Mouse (Mus musculus) hindbrain, embryonic 11.5 days (tissue): ENCODE measurements around the gene Rho. TPM values are rescaled to one million over a fixed set of nuclear protein-coding genes. Genes with fewer than 3 reads are reported as not detected.

Experiments
- ATAC-seq: fragments of 200-750 bp; cut with Nextera tagmentation; 2 replicates; pipeline ENCODE4 v1.8.0; 2017; ENCODE audit warnings: mild to moderate bottlenecking, moderate TSS enrichment, moderate library complexity; ENCODE audit not compliant: low FRiP score
- DNase-seq: peaks from one replicate; pipeline ENCODE4 v3.0.0-alpha.2; 2015; ENCODE audit warnings: low spot score
- H3K27ac ChIP-seq: fragments of 300-500 bp; sonication (generic); 2 replicates; pipeline ENCODE4 v1.5.1; 2014; ENCODE audit warnings: mild to moderate bottlenecking, low read depth, low read length
- H3K27me3 ChIP-seq: fragments of 300-500 bp; sonication (generic); 2 replicates; pipeline ENCODE4 v1.6.1; 2014; ENCODE audit warnings: mild to moderate bottlenecking, low read length, moderate library complexity, mixed read lengths; ENCODE audit not compliant: control insufficient read depth, insufficient read depth
- H3K36me3 ChIP-seq: fragments of 300-500 bp; sonication (generic); 2 replicates; pipeline ENCODE4 v1.6.1; 2014; ENCODE audit warnings: mild to moderate bottlenecking, low read length, moderate library complexity, mixed read lengths; ENCODE audit not compliant: control insufficient read depth, insufficient read depth
- H3K4me1 ChIP-seq: fragments of 300-500 bp; sonication (generic); replicated peaks from 2 replicates; pipeline ENCODE4 v1.6.1; 2014; ENCODE audit warnings: low read length, mixed read lengths; ENCODE audit not compliant: control insufficient read depth, insufficient read depth
- H3K4me2 ChIP-seq: fragments of 300-500 bp; sonication (generic); replicated peaks from 2 replicates; pipeline ENCODE4 v1.6.1; 2014; ENCODE audit warnings: mild to moderate bottlenecking, low read depth, low read length
- H3K4me3 ChIP-seq: fragments of 300-500 bp; sonication (generic); 2 replicates; pipeline ENCODE4 v1.5.1; 2014; ENCODE audit warnings: low read depth, low read length
- H3K9ac ChIP-seq: fragments of 300-500 bp; sonication (generic); 2 replicates; pipeline ENCODE4 v1.6.1; 2014; ENCODE audit warnings: low read depth, low read length
- H3K9me3 ChIP-seq: fragments of 300-500 bp; sonication (generic); 2 replicates; pipeline ENCODE4 v1.6.1; 2016; ENCODE audit warnings: low read length; ENCODE audit not compliant: control insufficient read depth
- WGBS: fragments of 180-500 bp; shearing (Covaris S2); extraction: QIAGEN DNeasy Blood & Tissue Kit; methylation state at CpG from one replicate; pipeline ENCODE4 v1.1.7; 2014; 5-methylcytosine and 5-hydroxymethylcytosine counted together
- polyA plus RNA-seq: library from polyadenylated mRNA; unstranded; fragments of >200 nt; fragmentation: Nextera tagmentation; extraction: Ambion mirVana; gene quantifications from 2 replicates; pipeline ENCODE4 v1.2.1, GENCODE M21; 2014

Rho gene
- polyA plus RNA-seq, 1 experiment from 2014 or later = 0.22 TPM

- Histone ChIP-seq H3K9me3 (no peaks in the 10 kb centered on the region), H3K36me3 (no peaks in the 10 kb centered on the region), H3K9ac (no peak overlapping the region), H3K4me1 (no peaks in the 10 kb centered on the region), H3K4me2 (no peak overlapping the region), H3K4me3 (no peak overlapping the region), H3K27ac (no peak overlapping the region), H3K27me3 (no peaks in the 10 kb centered on the region)
- DNase-seq (no peak), ATAC-seq (no peak)
- 87% methylated on average over 15 of the region's 15 CpGs for WGBS
Observed at GRCm38 (mm10) chr6:115973139-115973875, 41.8 kb downstream of the Rho start.

GRCm38 (mm10) chr6:115973881-115974662 lies 42.5 kb downstream of the Rho start:
- no peak for DNase-seq
- Histone ChIP-seq H3K27me3 (no peaks in the 10 kb centered on the region), H3K9me3 (no peaks in the 10 kb centered on the region), H3K36me3 (no peaks in the 10 kb centered on the region), H3K4me2 (no peak overlapping the region), H3K4me3 (no peak overlapping the region), H3K4me1 (no peaks in the 10 kb centered on the region), H3K9ac (no peak overlapping the region), H3K27ac (no peak overlapping the region)
- 83% methylated on average over 16 of the region's 16 CpGs for WGBS
- ATAC-seq = no peak

GRCm38 (mm10) chr6:115975606-115976005 lies 44.1 kb downstream of the Rho start:
- Histone ChIP-seq H3K4me3 (no peak overlapping the region), H3K36me3 (no peaks in the 10 kb centered on the region), H3K9me3 (no peaks in the 10 kb centered on the region), H3K4me2 (no peak overlapping the region), H3K9ac (no peak overlapping the region), H3K4me1 (peaks cover 3% of the 10 kb centered on the region; the same call in 1 of the 2 replicates), H3K27me3 (no peaks in the 10 kb centered on the region), H3K27ac (no peak overlapping the region)
- DNase-seq (no peak), ATAC-seq (no peak)
- 88% methylated on average over 8 of the region's 8 CpGs for WGBS

GRCm38 (mm10) chr6:115977810-115978209 lies 46.3 kb downstream of the Rho start:
- no peak for ATAC-seq
- WGBS = 89% methylated on average over 15 of the region's 15 CpGs
- Histone ChIP-seq H3K4me1 (peaks cover 3% of the 10 kb centered on the region; the same call in 1 of the 2 replicates), H3K27ac (no peak overlapping the region), H3K9ac (no peak overlapping the region), H3K36me3 (no peaks in the 10 kb centered on the region), H3K4me2 (no peak overlapping the region), H3K9me3 (no peaks in the 10 kb centered on the region), H3K4me3 (no peak overlapping the region), H3K27me3 (no peaks in the 10 kb centered on the region)
- no peak for DNase-seq

- DNase-seq (no peak), ATAC-seq (no peak)
- no peak overlapping the region for H3K27ac ChIP-seq
- H3K4me2 ChIP-seq = no peak overlapping the region
- H3K36me3 ChIP-seq = no peaks in the 10 kb centered on the region
- no peak overlapping the region for H3K9ac ChIP-seq
- H3K27me3 ChIP-seq = no peaks in the 10 kb centered on the region
- no peak overlapping the region for H3K4me3 ChIP-seq
- 62% methylated on average over 8 of the region's 8 CpGs for WGBS
- no peaks in the 10 kb centered on the region for H3K9me3 ChIP-seq
- peaks cover 3% of the 10 kb centered on the region; the same call in 1 of the 2 replicates for H3K4me1 ChIP-seq
Observed at GRCm38 (mm10) chr6:115978596-115978995, 47.0 kb downstream of the Rho start.

- DNase-seq = no peak
- no peak for ATAC-seq
- no peak overlapping the region for H3K9ac ChIP-seq
- H3K4me1 ChIP-seq = peaks cover 9% of the 10 kb centered on the region; the same call in 1 of the 2 replicates
- H3K9me3 ChIP-seq = no peaks in the 10 kb centered on the region
- H3K4me2 ChIP-seq = no peak overlapping the region
- 65% methylated on average over 7 of the region's 7 CpGs for WGBS
- no peak overlapping the region for H3K4me3 ChIP-seq
- H3K27me3 ChIP-seq = no peaks in the 10 kb centered on the region
- no peak overlapping the region for H3K27ac ChIP-seq
- no peaks in the 10 kb centered on the region for H3K36me3 ChIP-seq
Observed at GRCm38 (mm10) chr6:115982889-115983288, 51.3 kb downstream of the Rho start.

- H3K4me1 ChIP-seq = peaks cover 9% of the 10 kb centered on the region; the same call in 1 of the 2 replicates
- no peak overlapping the region for H3K4me3 ChIP-seq
- no peaks in the 10 kb centered on the region for H3K27me3 ChIP-seq
- H3K9me3 ChIP-seq = no peaks in the 10 kb centered on the region
- H3K36me3 ChIP-seq = no peaks in the 10 kb centered on the region
- DNase-seq (no peak), ATAC-seq (no peak)
- H3K4me2 ChIP-seq = no peak overlapping the region
- no peak overlapping the region for H3K27ac ChIP-seq
- WGBS = 70% methylated on average over 11 of the region's 12 CpGs
- H3K9ac ChIP-seq = no peak overlapping the region
Observed at GRCm38 (mm10) chr6:115983306-115984038, 51.9 kb downstream of the Rho start.

GRCm38 (mm10) chr6:115984580-115984979 lies 53.0 kb downstream of the Rho start:
- Histone ChIP-seq H3K27ac (no peak overlapping the region), H3K4me1 (peaks cover 9% of the 10 kb centered on the region; the same call in 1 of the 2 replicates), H3K4me2 (no peak overlapping the region), H3K27me3 (no peaks in the 10 kb centered on the region), H3K9ac (no peak overlapping the region), H3K9me3 (no peaks in the 10 kb centered on the region), H3K4me3 (no peak overlapping the region), H3K36me3 (no peaks in the 10 kb centered on the region)
- ATAC-seq (no peak), DNase-seq (no peak)
- 70% methylated on average over 7 of the region's 7 CpGs for WGBS
